Mouse (Mus musculus): ENCODE measurements at regions not wholly inside any gene's neighbourhood (a gene's known extent, or its start where the extent isn't known, plus 50 kb on each side); places are given as distances from the start of the nearest gene placed in this dataset.

DNA sequence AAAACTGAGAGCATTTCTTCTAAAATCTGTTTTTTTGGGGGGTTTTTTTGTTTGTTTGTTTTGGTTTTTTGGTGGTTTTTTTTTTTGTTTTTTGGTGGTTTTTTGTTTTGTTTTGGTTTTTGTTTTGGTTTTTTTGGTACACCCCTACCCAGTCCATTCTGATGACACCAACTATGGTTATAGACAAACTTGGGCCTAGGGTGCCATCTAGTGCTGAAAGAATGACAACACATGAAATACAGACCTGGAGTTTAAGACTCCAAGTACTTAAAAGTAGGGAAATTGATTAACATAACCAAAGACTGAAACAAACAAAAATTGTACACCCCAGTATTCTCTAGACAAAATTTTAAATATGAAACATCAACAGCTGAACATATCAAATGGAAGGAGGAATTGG is 76.0 kb upstream of the Ano5 start:
- peak; percentile 28 to 66 for DNase-seq (ENCODE audit: low spot score in 2 of 2)

DNA sequence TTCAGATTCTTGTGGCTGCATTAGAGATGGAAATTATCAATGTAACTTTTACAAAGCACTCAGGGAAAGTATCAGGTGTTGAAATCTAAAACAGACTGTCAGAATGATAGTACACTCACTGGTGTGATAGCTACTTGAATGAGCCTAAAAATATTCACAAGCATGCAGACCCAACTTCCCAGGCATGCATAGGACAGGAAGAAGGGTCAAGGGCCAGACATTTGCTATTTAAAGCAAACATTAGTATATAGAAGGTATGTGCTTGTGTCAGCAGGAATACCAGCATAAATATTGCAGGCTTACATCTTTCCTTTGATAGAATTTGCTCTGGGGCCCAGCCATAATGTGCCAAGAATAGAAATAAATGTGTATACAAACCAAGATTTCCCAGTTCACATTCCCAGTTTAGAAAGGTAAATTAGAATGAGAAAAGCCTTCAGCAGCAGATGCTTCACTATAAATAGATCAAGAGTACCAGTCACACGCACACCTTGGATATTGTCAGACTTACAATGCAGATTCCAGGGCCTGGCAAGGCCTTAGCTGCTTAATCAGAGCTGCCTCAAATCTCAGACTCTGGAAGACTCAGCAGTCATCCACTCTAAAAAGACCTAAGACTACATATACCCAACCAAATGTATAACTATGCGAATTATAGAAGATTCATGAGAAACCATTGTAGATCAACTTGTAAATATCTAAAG is 55.7 kb upstream of the Ano5 start:
- no peak for DNase-seq (ENCODE audit: low spot score in 2 of 2)

- no peak for DNase-seq (ENCODE audit: low spot score in 2 of 2)
Measured at GRCm38 (mm10) chr7:51458757-51459156, 52.1 kb upstream of the Ano5 start.
